Mouse (Mus musculus) retina, adult 2 months (tissue): ENCODE data around the gene Sod2.
"Not testable (repeated sequence)": the region's sequence is repeated elsewhere in the genome, so short reads cannot be mapped to it uniquely, and the experiment has no call there.

Experiments used
- DNase-seq: peaks from one replicate; pipeline ENCODE4 v3.0.0-alpha.2; 2012; ENCODE audit warnings: low read depth, low spot score

Sod2 gene

DNA sequence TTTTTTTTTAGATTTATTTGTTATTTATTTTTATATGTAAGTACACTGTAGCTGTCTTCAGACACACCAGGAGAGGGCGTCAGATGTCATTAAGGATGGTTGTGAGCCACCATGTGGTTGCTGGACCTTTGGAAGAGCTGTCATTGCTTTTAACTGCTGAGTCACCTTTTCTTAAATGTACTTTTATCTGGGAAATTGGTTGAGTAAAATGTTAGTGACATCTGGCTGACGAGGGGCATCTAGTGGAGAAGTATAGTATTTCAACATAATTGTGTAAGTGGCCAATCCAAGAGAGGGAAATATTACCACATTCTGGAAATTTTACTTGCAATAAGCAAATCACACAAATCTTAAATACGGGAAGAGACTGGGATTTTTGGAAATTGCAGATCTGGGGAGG, 3.2 kb downstream of the Sod2 start:
- no peak for DNase-seq

GRCm38 (mm10) chr17:13013316-13013715, 6.7 kb downstream of the Sod2 start:
- no peak for DNase-seq

GRCm38 (mm10) chr17:13036627-13037192, 30.1 kb downstream of the Sod2 start:
- DNase-seq: not testable (repeated sequence)

DNA sequence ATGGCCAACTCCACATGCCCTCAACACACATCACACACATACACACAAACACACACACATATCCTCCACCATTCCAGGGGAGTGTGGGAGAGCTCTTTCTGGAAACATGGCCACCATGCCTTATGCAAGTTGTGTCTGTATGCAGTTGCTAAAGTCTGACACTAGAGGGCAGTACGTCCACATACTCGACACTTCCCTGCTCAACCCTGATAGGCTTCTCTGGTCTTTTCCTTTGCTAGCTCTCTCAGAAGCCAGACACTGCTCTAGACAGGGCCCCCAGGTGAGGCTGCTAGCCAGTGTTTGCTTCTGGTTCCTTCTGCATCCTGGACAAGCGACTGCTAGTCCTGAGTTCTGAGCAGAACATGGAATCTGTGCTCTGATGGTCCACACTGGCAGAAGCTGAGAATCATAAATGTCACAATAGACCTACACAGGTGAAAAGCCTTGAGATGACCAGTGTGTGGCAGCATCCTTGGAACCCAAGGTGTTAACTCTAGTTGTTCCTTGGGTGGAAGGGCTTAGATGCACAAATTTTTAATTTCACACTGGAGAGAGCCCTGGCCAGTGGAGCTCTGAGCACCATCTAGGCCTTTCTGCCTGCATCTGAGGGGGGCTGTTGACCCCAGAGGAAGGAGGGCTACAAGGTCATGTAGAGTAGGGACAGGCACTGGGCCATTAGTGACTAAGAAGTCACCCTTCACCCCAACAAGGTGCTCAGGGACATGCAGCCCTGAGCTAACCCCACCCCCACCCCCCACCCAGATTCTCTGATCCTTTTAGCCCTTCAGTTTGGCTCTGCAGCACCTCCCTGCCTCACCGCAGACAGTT, 37.4 kb downstream of the Sod2 start:
- DNase-seq: peak; percentile 43

- not testable (repeated sequence) for DNase-seq
Observed at GRCm38 (mm10) chr17:13052124-13052813, 45.6 kb downstream of the Sod2 start, which contains the start of gene Gpr31b. Gene Gpr31b (minus strand): TSS chr17:13052296.

DNA sequence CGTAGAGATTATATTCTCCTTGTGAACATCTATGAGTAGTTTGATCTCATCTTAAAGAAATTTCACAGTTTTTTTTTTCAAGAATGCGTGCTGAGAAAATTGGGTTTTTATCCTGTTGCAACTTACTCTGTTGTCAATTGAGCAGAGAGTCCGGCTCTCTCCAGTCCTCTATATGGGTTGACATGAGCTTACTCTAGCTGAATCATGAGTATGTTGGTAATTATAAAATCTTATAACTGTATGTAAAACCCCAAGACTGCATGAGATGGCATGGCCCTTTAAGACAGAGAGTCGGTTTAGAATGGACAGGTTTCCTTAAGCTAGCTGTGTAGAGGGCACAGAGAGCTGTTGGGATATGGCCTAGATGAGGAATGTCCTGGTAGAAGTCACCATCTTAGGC, 54.2 kb downstream of the Sod2 start, which contains the start of gene Tcp10b:
TSS of gene Tcp10b (plus strand) at position 301 of the 400 bp plus-strand sequence.
- DNase-seq: not testable (repeated sequence)

- DNase-seq: not testable (repeated sequence)
Observed at GRCm38 (mm10) chr17:13062882-13063281, 56.2 kb downstream of the Sod2 start.

GRCm38 (mm10) chr17:13067864-13068385, 61.3 kb downstream of the Sod2 start:
- DNase-seq: not testable (repeated sequence)

DNA sequence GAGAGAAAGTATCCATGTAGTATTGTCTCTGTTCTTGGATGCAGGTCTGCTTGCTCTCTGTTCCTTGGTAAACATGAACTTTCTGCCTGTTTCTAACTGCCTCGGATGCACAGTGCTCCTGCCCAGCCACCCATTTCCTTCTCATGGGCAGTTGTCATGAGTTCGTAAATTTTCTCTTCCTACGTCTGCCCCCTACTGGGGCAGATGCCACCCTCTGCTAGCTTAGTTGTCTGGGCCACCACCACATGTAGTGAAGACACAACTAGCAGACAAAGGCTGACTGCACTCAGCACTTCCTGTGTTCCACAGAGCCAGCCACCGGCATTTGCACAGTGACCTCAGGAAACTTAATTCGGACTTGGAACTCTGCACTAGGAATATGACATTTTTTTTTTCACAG, 62.6 kb downstream of the Sod2 start:
- DNase-seq: not testable (repeated sequence)
